Mouse (Mus musculus): ENCODE results near the gene Gm10217.
A peak's percentile ranks its signal among the peaks of the same experiment; 100 is the strongest.

Gm10217 gene

DNA sequence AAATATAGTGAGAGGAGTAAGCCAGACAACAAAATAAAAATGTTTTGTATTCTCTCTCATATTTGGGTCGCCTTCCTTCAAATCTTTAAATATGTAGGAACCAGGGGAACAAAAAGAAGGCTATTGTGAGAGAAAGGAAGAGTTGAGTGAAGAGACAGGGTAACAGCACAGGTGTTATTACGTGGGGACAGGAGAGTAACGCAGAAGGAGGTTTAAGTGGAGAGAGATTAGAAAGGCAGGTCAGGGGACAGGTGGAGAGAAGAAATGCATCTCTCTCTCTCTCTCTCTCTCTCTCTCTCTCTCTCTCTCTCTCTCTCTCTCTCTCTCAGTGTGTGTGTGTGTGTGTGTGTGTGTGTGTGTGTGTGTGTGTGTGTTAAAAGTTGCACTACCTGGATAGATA lies at the start of gene Gm10217:
Gene Gm10217 (plus strand): TSS at position 301 of the 400 bp plus-strand sequence.
- no peak for DNase-seq (ENCODE audit: extremely low spot score)

DNA sequence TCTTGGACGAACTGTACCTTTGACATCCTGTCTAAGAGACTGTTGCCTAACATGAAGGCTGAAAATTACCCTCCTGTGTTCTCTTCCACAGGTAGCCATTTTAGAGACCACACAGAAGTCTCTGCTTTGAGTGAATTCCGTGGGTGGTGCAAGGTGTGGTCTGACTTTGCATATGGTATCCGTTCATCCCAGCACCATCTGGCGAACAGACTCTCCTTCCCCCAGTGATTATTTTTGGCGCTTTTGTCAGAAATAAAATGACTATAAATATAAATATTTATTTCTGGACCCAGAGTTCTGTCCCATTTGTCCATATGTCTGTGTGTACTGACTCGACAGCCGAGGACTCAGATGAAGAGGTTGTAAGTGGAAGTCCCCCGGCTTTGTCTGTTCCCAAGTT lies 39.3 kb upstream of the Gm10217 start:
- no peak for DNase-seq (ENCODE audit: extremely low spot score)

DNA sequence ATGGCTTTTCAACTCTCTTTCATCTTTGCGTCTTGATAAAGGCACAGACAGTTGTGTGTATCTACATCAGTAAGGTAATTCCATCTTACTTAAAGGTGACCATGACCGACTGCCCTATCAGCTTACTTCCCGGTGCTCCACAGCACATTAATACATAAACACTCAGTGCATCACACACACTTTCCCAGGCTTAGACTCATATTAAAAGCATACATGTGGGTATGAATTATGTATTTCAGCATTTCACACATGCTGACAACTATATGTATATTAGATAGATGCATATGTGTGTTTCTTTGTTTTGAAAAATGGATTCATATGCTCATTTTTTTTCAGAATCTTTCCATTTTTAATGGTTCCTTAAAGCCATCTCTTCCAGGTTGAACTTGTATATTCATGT lies 23.8 kb upstream of the Gm10217 start:
- no peak for DNase-seq (ENCODE audit: extremely low spot score)

DNA sequence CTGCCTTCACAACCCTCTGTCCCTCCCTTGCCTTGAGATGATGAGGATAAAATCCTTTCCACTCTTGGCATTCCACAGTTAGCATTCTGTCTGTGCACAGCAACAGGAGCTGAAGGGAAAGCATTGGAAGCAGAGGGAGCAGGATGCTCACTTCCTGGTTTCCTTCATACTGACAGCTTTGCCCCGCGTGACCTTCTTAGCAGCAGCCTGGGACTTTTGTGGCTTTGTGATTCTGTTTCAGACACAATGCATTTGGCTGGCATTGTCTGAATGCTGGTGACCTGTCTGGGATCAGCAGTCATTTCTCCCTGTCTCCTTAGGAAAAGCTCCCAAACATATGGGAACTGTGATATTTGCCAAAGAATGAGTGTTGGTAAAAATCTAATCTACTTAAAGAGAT lies 4.8 kb upstream of the Gm10217 start:
- DNase-seq (ENCODE audit: extremely low spot score): peak; percentile 22

DNA sequence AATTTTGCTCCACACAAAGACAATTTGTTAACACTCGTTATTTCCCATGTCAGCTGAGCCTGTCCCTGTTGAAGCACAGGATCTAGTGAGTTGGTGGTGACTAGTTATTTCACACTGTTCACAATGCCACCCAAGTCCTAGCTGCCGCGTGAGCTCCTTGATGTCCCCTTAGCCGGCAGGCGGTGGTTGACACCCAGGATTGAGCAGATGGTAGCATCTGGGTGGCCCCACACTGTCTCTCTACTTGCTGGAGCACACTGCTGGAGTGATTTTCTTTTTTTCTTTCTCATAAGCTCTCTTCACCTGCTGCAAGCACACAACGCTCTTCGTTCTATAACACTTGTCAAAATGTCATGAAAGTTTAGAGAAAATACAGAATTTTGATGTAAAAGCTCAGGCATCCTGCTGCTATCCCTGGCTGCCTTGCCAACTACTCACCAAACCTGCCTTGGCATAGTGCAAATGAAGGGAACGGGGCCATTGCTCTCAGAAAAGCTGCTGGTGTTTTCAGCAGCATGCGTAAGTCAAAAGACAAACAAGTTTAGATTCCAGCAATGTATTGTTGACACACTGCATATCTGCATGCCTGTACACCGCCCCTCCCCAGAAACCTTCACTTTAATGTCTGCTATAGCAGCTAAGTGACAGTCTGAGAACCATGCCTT lies 3.4 kb upstream of the Gm10217 start:
- DNase-seq (ENCODE audit: extremely low spot score): no peak

DNA sequence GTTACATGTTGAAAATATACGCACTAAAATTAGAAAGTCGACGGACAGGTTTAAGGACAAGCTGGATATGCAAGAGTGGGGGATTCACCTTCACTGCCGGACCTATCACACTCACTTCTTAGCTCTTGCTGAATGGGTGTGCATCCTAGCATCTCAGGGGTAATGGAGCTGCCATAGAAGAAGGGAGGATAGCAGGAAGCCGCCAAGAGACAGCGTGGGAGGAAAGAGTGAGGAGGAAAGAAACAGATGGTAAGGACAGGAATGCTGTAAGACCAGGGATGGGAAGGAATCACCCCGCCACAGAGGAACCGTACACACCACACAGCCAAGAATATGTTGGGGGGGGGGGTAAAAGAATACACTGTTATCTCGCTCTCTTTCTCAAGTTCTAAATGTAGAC lies 1.1 kb downstream of the Gm10217 start:
- no peak for DNase-seq (ENCODE audit: extremely low spot score)

DNA sequence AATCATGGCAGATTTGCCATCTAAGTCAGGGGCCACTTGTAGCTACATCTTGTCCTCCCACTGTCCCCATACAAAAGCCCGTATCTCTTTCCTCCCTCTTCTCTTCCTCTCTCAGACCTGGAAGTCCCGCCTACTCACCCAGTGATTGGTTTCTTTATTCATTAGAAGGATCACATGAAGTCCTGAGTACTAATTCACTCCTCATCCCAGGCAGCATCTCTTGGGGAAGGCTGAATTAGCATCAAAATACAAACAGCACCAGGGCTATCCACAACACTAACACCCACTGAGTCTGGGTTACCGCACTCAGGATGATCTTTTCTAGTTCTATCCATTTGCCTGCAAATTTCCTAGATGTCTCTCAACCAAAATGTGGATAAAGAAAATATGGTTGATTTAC lies 4.0 kb downstream of the Gm10217 start:
- no peak for DNase-seq (ENCODE audit: extremely low spot score)

DNA sequence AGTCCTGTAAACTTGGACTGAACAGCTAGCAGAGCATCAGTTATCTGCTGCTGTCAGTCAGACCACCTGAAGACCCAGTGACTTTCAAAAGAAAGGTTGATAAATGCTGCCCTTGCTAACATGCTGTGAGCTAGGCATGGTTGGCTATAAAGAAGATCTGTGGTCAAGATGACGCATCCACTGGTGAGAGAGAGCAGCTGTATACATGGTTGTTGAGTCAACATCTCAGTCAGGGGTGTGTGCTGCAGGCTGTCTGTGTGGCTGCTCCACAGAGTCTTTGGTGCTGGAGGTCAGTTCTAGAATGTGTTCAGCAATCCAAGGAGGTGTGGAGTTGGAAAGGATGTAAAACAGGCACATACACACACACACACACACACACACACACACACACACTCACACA lies 12.2 kb downstream of the Gm10217 start:
- no peak for DNase-seq (ENCODE audit: extremely low spot score)

DNA sequence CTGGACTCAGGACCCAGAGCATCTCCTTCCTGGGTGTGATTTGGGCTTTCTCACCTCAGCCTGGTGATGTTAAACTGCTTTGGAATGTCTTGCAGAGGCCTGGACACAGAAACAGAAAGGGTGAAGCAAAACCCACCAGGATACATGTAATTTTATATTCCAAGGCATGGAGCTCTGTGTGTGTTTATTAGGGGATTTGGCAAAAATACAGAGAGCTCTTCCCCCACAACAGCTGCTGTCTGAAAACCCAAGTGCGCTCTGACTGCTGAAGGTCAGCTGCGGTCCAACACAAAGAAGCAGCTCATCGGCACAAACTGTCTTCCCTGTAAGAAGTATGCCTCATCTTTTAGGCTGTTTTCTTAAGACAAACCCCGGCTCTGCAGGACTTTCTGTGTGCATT lies 15.9 kb downstream of the Gm10217 start:
- DNase-seq (ENCODE audit: extremely low spot score): no peak

DNA sequence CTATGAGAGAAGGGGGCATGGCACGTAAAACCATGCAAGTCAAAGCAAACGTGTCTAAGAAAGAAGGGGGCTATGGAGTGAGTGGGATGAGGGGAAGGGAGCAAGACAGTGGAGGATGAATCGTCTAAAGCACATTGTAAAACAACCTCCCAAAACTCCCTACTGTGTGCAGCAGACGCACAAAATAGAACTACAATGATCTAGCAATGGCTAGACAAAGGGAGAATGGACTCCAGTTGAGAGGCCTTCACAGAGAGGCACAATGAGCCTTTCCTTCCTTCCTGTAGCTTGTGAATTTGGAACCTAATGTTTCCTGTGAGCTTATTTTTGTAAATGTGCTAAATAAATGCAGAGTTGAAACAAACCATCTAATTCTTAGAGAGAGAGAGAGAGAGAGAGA lies 22.7 kb downstream of the Gm10217 start:
- DNase-seq (ENCODE audit: extremely low spot score): no peak

DNA sequence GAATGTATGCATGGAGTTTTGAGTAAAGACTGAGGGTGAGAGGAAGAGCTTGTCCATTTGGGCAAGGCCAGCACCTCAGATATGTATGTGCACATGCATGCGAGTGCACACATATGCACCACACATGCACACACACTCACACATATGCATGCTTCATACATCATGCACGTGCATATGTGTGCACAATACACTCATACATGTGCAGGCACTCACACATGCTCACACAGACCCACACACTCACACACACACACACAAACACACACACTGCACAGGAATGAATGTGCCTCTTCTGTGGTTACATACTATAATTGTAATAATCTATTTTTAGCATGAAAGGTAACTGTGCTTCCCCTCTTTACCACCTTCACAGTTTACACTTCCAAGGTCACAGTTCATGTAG lies 35.1 kb downstream of the Gm10217 start:
- no peak for DNase-seq (ENCODE audit: extremely low spot score)

DNA sequence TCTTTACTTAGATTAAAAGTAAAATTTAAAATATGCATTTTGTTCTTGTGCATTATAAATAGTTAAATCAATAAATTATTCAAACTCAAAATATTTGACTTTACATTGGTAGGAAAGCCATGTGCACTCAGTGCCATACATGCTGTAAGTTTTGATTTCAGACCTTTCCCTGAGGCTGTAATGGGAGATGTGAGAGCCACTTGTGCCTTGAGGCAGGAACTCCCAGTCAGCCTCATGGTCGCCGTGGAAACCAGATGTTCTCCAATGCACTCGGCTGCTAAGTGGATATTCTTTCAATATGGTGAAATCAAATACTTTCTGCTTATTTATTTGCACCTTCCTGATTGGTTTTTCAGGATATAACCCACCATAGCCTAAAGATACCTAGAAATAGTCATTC lies 35.6 kb downstream of the Gm10217 start:
- no peak for DNase-seq (ENCODE audit: extremely low spot score)

All from embryo, embryonic 9.5 days (tissue).